Mouse (Mus musculus): ENCODE measurements at regions not wholly inside any gene's neighbourhood (a gene's known extent, or its start where the extent isn't known, plus 50 kb on each side); places are given as distances from the start of the nearest gene placed in this dataset.

GRCm38 (mm10) chr5:81969685-81970524 is 950.0 kb downstream of the Adgrl3 start:
- TF ChIP-seq POLR2A (IDR thresholded peaks at IDR 0.05; ENCODE audit: insufficient read length, low read depth) (no peak), MYOD1 (IDR thresholded peaks at IDR 0.05; ENCODE audit: control insufficient read depth in 1 of 3, insufficient read length in 2 of 3, low read depth in 2 of 3) (no peak)

Data from myocyte (in vitro differentiated cells).